In the genomic region with DNA sequence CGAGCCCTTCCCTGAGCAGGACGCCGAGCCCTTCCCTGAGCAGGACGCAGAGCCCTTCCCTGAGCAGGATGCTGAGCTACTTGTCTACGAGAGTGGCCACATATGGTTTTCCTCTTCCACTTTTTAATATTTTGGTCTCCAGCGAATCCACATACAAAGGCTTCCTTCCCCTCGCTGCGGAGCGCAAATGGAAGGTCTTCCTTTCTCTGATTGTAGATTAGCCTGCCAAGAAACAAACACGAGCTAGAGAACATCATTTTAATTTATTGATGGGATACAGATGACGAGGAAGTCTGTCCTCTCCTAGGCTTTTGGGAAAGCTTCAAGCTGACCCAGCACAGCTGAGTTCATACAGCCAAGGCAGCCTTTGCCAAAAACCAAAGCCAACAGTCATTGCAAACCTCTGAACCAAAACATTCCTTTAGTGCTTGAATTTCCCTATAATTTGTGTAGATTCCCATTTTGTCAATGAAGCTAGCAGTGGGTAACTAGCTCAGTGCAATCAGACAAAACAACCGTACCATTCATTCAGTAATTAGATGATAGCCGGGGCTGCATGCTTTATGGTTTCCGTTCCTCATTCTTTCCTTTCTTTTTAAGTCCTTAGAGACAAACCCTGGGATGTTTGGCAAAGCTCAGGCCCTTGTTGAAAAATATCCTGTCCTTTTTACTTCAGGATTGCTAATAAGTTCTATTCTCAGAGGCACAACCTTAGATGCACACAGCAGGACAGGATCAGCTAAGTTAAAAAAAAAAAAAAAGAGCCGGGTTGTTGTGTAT, we compare ENCODE assay signal across 9 mouse cellular contexts.
DNase-seq lines count a peak whose midpoint lies in the region; ATAC-seq and TF ChIP-seq lines count a peak whose summit lies in the region.
"Had no signal": no experiment of that assay in that cellular context is flagged by ENCODE, and none has a peak within 500 bp of the region (broad histone marks: within the 10 kb centered on the region; RNA-seq: fewer than 3 reads in every experiment).

No protein-coding gene starts in this region.

- H3K9ac ChIP-seq in heart, adult 2 months (ENCODE audit: low read depth, low read length): no peak overlapping the region
- H3K9ac ChIP-seq in heart, embryonic 12.5 days: no peak overlapping the region
- no peak overlapping the region for H3K9ac ChIP-seq in lung, postnatal 0 days (replicated peaks; ENCODE audit: low read depth)

- ATAC-seq in heart, embryonic 12.5 days (ENCODE audit: insufficient number of reproducible peaks, low FRiP score): no peak
- peak; percentile 50 for ATAC-seq in lung, postnatal 0 days

- no peaks in the 10 kb centered on the region for H3K36me3 ChIP-seq in heart, adult 2 months (ENCODE audit: control insufficient read depth, insufficient read depth, low read length)
- H3K36me3 ChIP-seq in heart, embryonic 12.5 days: no peaks in the 10 kb centered on the region
- no peaks in the 10 kb centered on the region for H3K36me3 ChIP-seq in lung, postnatal 0 days (ENCODE audit: insufficient read depth, low read length)

- H3K79me2 ChIP-seq in heart, adult 2 months (replicated peaks; ENCODE audit: control insufficient read depth, insufficient read depth, low read length): no peaks in the 10 kb centered on the region

- H3K4me1 ChIP-seq in heart, adult 2 months (ENCODE audit: control insufficient read depth, insufficient read depth, low read length): no peaks in the 10 kb centered on the region
- no peaks in the 10 kb centered on the region for H3K4me1 ChIP-seq in heart, embryonic 12.5 days (replicated peaks)
- peaks cover 6% of the 10 kb centered on the region; the same call in 1 of the 2 replicates for H3K4me1 ChIP-seq in embryonic fibroblast, embryonic 13.5 days (ENCODE audit: control insufficient read depth, insufficient read depth, low read length)
- no peaks in the 10 kb centered on the region for H3K4me1 ChIP-seq in lung, postnatal 0 days (ENCODE audit: insufficient read depth, low read depth, low read length)

- peak overlapping the region; percentile 56 for H3K27ac ChIP-seq in heart, adult 2 months
- no peak overlapping the region for H3K27ac ChIP-seq in heart, embryonic 12.5 days (ENCODE audit: poor library complexity, severe bottlenecking)
- peak overlapping the region; percentile 73 for H3K27ac ChIP-seq in embryonic fibroblast, embryonic 13.5 days (ENCODE audit: insufficient read depth, low read length)
- no peak overlapping the region for H3K27ac ChIP-seq in lung, postnatal 0 days (ENCODE audit: low read length)
- H3K27ac ChIP-seq in left cerebral cortex, adult 2 months: no peak overlapping the region

- no peak for TF ChIP-seq EP300 in heart, adult 2 months (IDR thresholded peaks at IDR 0.05; ENCODE audit: insufficient read depth, low read depth, low read length)
- no peak for TF ChIP-seq EP300 in lung, postnatal 0 days (IDR thresholded peaks at IDR 0.05)

- no peak for TF ChIP-seq POLR2A in heart, adult 2 months (IDR thresholded peaks at IDR 0.05; ENCODE audit: insufficient read depth, low read depth, low read length)
- no peak for TF ChIP-seq POLR2A in embryonic fibroblast, embryonic 13.5 days (IDR thresholded peaks at IDR 0.05; ENCODE audit: low read depth, low read length)

- no peak for TF ChIP-seq CTCF in heart, adult 2 months (IDR thresholded peaks at IDR 0.05)
- TF ChIP-seq CTCF in embryonic fibroblast, embryonic 13.5 days (IDR thresholded peaks at IDR 0.05; ENCODE audit: borderline replicate concordance, insufficient read depth, low read length): no peak
- TF ChIP-seq CTCF in lung, postnatal 0 days (IDR thresholded peaks at IDR 0.05): no peak
- TF ChIP-seq CTCF in left cerebral cortex, adult 2 months (IDR thresholded peaks at IDR 0.05): no peak

- H3K4me2 ChIP-seq in heart, embryonic 12.5 days: no peak overlapping the region
- H3K4me2 ChIP-seq in lung, postnatal 0 days (replicated peaks; ENCODE audit: low read depth, low read length): no peak overlapping the region

- H3K4me3 ChIP-seq in heart, adult 2 months: no peak overlapping the region
- H3K4me3 ChIP-seq in heart, embryonic 12.5 days: no peak overlapping the region
- no peak overlapping the region for H3K4me3 ChIP-seq in embryonic fibroblast, embryonic 13.5 days (ENCODE audit: insufficient read depth, low read length)
- no peak overlapping the region for H3K4me3 ChIP-seq in lung, postnatal 0 days (ENCODE audit: low read depth, low read length)
- no peak overlapping the region for H3K4me3 ChIP-seq in left cerebral cortex, adult 2 months

- H3K9me3 ChIP-seq in heart, embryonic 12.5 days (replicated peaks): peaks cover 5% of the 10 kb centered on the region; the same call in 1 of the 2 replicates
- H3K9me3 ChIP-seq in lung, postnatal 0 days (ENCODE audit: low read length): no peaks in the 10 kb centered on the region

- DNase-seq in heart, adult 2 months: peak; percentile 41 to 49
- DNase-seq in heart, postnatal 4 days: peak; percentile 37
- peak; percentile 44 for DNase-seq in lung, postnatal 0 days (ENCODE audit: low spot score)
- DNase-seq in left cerebral cortex, adult 2 months (ENCODE audit: extremely low spot score in 1 of 2, low spot score in 2 of 2): no peak
- DNase-seq in retina, embryonic 14.5 days (ENCODE audit: low spot score): no peak
- DNase-seq in thymus, postnatal 0 days (ENCODE audit: low spot score): no peak

- WGBS in heart, adult 2 months: 40% methylated on average over 15 of the region's 15 CpGs
- WGBS in heart, embryonic 12.5 days: 72% methylated on average over 15 of the region's 15 CpGs
- 34% methylated on average over 15 of the region's 15 CpGs for WGBS in lung, postnatal 0 days

- H3K27me3 ChIP-seq in heart, adult 2 months (ENCODE audit: control insufficient read depth, insufficient read depth, low read length): no peaks in the 10 kb centered on the region
- no peaks in the 10 kb centered on the region for H3K27me3 ChIP-seq in heart, embryonic 12.5 days (replicated peaks)
- no peaks in the 10 kb centered on the region for H3K27me3 ChIP-seq in lung, postnatal 0 days (replicated peaks; ENCODE audit: insufficient read depth, low read length)
- H3K27me3 ChIP-seq: CH12.LX had no signal

- intact Hi-C loops in heart, adult 2 months (cut with DNase I): no loop called here
- intact Hi-C loops in left cerebral cortex, adult 2 months (cut with DNase I): no loop called here

Comparison
In these comparisons a context has a peak if more than half of its experiments do, and no peak if none do; other contexts are left out.
1. H3K27ac ChIP-seq: peak in heart, adult 2 months (single experiment) and embryonic fibroblast, embryonic 13.5 days (single experiment); none in heart, embryonic 12.5 days (single experiment), lung, postnatal 0 days (single experiment) and left cerebral cortex, adult 2 months (single experiment).
2. DNase-seq: peak in heart, adult 2 months (2 of 2), heart, postnatal 4 days (single experiment) and lung, postnatal 0 days (single experiment); none in left cerebral cortex, adult 2 months (0 of 2), retina, embryonic 14.5 days (single experiment) and thymus, postnatal 0 days (single experiment).